Mouse (Mus musculus) bone marrow, adult 2 months (tissue): Measurements from ENCODE around the gene Erbb4. TPM values are rescaled to one million over a fixed set of nuclear protein-coding genes. Genes with fewer than 3 reads are reported as not detected.

Experiments
- H3K27ac ChIP-seq: fragments of 200-500 bp; 2 replicates; pipeline ENCODE4 v1.5.1; 2012; ENCODE audit warnings: low read depth, mild to moderate bottlenecking, control low read depth, inconsistent platforms, low read length; ENCODE audit not compliant: control insufficient read depth, poor library complexity, insufficient read depth
- H3K4me1 ChIP-seq: fragments of 200-500 bp; 2 replicates; pipeline ENCODE4 v1.6.1; 2011; ENCODE audit warnings: low read length; ENCODE audit not compliant: control insufficient read depth, insufficient read depth
- H3K4me3 ChIP-seq: fragments of 200-500 bp; replicated peaks from 2 replicates; pipeline ENCODE3; 2011; ENCODE audit warnings: mild to moderate bottlenecking, low read depth, low read length, control low read depth; ENCODE audit not compliant: control insufficient read depth
- CTCF ChIP-seq: fragments of 200-500 bp; IDR thresholded peaks from 2 replicates; pipeline ENCODE4 v1.5.1; 2011; ENCODE audit warnings: low read length, control low read depth; ENCODE audit not compliant: control insufficient read depth, insufficient read depth
- POLR2A ChIP-seq: fragments of 200-500 bp; IDR thresholded peaks from 2 replicates; pipeline ENCODE4 v1.6.1; 2011; ENCODE audit warnings: low read depth, mild to moderate bottlenecking, control low read depth, low read length, borderline replicate concordance; ENCODE audit not compliant: control insufficient read depth
- WGBS: fragments of 180-500 bp; shearing (Covaris S2); methylation state at CpG from one replicate; pipeline ENCODE4 v1.1.7; 2018; 5-methylcytosine and 5-hydroxymethylcytosine counted together
- polyA plus RNA-seq: library from polyadenylated mRNA; stranded (reverse); fragments of >200 nt; gene quantifications from 2 replicates; pipeline ENCODE4 v1.2.4, GENCODE M21; 2011; ENCODE audit warnings: low replicate concordance; ENCODE audit not compliant: missing spikeins, insufficient read depth, insufficient read length

Gene Erbb4
- polyA plus RNA-seq, 1 experiment = not detected

DNA sequence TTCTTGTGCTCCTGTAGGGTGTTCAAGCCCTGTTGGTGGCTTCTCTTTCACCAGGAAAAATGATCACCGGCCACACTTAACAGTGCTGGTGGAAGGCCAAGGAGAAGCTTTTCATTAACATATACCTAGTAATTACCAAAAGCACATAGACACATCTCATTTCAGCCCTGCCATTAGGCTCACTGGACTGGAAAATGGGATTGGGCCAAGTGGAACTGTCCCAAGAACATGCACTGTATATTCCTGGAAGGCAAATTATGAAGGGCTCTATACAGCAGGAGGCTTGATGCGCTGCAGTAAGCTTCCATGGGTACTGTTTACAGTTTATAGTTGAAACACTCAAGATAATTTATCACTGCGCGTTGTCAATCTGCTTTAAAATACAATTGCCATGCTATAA is 248.4 kb downstream of the Erbb4 start:
- 86% methylated on average over 4 of the region's 4 CpGs for WGBS
- H3K4me1 ChIP-seq = no peaks in the 10 kb centered on the region
- TF ChIP-seq POLR2A = no peak
- no peak for TF ChIP-seq CTCF
- H3K4me3 ChIP-seq = no peak overlapping the region
- no peak overlapping the region for H3K27ac ChIP-seq

DNA sequence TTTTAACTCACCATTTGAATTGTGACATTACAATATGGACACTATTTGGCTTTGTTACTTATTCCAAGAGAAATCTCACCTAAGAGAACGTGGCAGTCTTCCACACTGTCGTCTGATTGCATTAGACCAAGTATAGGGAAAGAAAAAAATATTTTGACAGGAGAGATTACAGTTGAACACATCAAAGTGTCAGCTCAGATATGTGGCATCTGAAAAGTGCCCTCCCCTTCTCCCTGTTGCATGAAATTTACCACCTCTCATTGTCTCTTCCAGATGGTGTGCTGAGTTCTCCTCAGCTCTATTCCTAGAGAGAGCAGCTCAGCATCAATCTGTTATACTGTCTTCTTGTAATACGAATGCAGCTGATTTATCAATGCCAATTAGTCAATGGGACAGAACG is 268.5 kb downstream of the Erbb4 start:
- H3K4me3 ChIP-seq = no peak overlapping the region
- TF ChIP-seq CTCF = no peak
- TF ChIP-seq POLR2A = no peak
- WGBS = 71% methylated on average over 4 of the region's 4 CpGs
- H3K4me1 ChIP-seq = no peaks in the 10 kb centered on the region
- H3K27ac ChIP-seq = no peak overlapping the region

DNA sequence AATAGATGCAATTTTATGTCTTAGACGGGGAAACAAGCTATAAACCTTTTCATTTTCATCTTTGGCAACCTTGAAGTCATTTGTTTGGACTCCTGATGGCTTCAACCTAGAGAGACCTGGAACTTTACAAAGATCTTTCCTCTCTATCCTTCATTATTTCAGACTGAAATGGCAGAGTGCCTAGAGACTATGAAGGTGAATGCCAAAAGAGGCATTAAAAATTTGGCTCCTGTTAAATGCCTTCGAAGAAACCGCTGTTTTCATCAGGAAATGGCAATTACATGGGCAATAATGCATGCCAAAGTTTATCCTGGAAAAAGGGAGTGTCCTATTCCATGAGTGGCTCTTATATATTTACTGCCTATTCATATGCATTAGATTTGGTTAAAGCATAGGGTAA is 273.2 kb downstream of the Erbb4 start:
- TF ChIP-seq CTCF (no peak), POLR2A (no peak)
- Histone ChIP-seq H3K4me3 (no peak overlapping the region), H3K4me1 (no peaks in the 10 kb centered on the region), H3K27ac (no peak overlapping the region)
- 58% methylated on average over 3 of the region's 3 CpGs for WGBS

DNA sequence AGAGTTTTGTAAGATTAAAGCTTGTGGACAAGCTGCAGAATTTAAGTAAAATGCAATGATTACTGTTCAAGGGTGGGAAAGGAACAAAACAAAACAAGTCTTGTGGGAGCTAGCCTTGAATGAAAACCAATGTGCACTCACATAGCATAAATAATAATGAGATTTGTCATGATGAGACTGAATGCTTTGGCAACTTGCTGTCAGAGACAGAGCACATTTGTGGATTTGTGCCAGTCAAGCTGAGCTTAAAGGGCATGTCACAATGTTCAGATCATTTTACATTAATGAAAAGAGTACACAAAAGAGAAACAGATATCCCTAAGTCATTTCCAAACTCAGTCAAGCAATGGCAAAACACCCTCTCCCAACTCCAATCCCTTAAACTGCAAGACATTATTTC is 275.8 kb downstream of the Erbb4 start:
- Histone ChIP-seq H3K4me3 (no peak overlapping the region), H3K4me1 (no peaks in the 10 kb centered on the region), H3K27ac (no peak overlapping the region)
- TF ChIP-seq POLR2A (no peak), CTCF (no peak)

DNA sequence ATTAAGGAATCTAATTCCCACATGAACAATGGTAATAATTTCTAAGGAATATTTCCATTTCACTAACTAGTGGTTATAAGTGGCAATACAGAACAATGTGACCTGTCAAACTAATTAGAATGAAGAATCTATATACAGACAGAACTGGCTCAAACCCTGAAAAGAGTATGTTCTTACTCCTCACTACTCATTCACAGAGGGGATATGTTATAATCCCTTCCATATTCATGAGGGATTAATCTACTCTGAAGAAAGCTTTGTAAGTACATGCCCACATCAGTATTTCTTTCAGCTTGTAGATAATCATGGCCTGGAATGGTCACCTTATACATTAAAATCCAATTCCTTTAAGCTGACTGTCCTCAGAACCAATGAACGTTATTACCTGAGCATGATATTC is 276.3 kb downstream of the Erbb4 start:
- Histone ChIP-seq H3K27ac (no peak overlapping the region), H3K4me1 (no peaks in the 10 kb centered on the region), H3K4me3 (no peak overlapping the region)
- WGBS = 75% methylated on average over 1 of the region's 1 CpGs
- TF ChIP-seq POLR2A (no peak), CTCF (no peak)

DNA sequence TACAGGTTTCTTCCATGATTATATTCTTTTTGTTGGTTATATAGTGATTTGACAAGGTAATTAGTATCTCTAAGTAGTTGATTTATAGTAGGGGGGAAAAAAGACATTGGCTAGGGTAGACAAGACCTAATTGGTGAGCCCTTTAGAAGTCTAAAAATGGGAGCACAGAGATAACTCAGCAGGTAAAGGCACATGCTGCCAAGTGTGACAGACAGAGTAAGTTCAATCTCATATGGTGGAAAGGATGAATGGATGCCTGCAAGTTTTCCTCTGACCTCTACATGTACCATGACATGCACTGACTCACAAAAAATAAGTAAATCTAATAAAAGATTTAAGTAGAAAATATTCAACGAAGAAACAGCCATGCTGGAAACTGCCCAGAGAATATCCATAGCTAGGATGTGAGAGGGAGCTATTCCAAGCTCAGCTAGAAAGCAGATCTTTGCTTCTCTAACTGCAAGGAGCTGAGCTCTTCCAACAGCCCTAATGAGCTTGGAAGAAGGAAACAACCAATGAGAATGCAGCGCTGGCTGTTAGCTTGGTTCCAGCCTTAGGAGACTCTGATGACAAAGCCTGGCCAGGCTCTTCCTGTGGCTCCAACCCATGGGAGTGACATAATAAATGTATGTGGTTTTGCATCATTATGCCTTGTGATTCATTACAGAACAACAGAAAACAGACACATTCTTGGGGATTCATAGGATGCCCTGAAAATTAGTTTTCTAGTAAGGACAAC is 277.2 kb downstream of the Erbb4 start:
- no peak overlapping the region for H3K27ac ChIP-seq
- TF ChIP-seq CTCF (no peak), POLR2A (no peak)
- H3K4me1 ChIP-seq = no peaks in the 10 kb centered on the region
- WGBS = 69% methylated on average over 2 of the region's 2 CpGs
- no peak overlapping the region for H3K4me3 ChIP-seq

DNA sequence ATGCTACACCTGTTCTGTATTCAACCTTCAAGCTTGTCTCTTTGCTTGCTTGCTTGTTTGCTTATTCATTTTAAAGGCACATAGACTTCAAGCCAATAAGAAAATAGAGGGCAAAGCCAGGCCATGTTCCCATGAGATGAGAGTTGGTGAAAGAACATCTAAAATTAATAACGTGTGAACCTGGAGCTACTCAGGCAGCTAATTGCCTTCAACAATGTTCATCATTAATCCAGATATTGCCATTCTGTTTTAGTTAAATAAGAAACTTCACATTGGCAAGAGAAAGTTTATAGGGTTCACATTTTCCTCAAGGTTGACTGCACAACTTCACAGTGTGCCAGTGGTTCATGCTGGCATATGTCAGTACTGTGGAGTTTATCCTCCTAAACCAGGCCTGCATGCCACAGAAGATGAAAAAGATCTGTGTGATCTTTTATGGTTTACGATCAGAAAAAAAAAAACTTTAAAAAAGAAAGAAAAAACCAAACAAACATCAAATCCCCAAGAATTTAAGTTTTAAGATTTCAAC is 284.7 kb downstream of the Erbb4 start:
- WGBS = 67% methylated on average over 2 of the region's 2 CpGs
- Histone ChIP-seq H3K4me3 (no peak overlapping the region), H3K27ac (no peak overlapping the region), H3K4me1 (no peaks in the 10 kb centered on the region)
- TF ChIP-seq POLR2A (no peak), CTCF (no peak)

DNA sequence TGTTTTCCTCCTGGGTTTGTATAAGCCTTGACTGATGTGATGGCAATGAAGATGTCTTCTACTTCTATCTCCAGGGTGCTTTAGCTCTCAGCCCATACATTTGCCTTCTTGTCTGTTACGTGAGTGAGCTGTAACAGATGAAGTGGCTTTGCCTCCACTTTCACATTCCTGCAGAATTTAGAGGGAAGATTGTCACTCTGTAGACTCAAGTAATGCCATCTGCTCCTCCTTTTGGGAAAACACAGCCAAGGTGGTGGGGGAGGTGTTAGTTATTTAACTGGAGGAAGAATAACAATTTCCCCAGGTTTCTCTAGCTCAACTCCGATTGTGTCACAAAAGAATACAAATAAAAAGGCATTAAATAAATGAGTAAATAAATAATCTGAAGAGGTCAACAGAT is 301.1 kb downstream of the Erbb4 start:
- WGBS = 75% methylated on average over 2 of the region's 2 CpGs
- Histone ChIP-seq H3K4me1 (no peaks in the 10 kb centered on the region), H3K27ac (no peak overlapping the region), H3K4me3 (no peak overlapping the region)
- no peak for TF ChIP-seq CTCF
- TF ChIP-seq POLR2A = no peak

DNA sequence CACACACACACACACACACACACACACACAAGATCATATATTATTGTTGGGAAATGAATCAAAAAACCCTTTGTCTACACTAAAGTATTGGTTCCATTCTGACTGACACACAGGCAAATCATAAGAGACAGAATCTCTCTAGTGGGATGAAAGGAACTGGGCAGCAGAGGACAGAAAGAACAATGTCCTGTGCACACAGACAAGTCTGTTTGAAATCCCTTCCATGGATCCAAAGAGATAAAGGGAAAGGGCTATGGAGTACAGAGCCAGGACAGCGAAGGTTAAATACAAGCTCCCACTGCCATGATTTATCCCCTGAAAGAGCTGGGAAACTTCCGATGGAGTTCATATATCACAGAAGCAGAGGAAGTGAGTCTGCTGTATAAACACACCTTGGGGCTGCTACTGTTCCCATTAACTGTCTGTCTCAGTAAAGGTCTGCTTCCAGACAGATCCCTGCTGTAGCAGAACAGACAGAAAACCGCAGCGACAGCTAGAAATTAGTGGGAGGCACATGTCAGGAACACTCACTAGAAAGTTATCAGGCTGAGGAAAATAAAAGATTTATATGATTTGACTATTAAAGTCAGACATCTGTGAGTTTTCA is 320.3 kb downstream of the Erbb4 start:
- Histone ChIP-seq H3K27ac (no peak overlapping the region), H3K4me1 (no peaks in the 10 kb centered on the region), H3K4me3 (no peak overlapping the region)
- TF ChIP-seq POLR2A (no peak), CTCF (no peak)
- 49% methylated on average over 4 of the region's 4 CpGs for WGBS

DNA sequence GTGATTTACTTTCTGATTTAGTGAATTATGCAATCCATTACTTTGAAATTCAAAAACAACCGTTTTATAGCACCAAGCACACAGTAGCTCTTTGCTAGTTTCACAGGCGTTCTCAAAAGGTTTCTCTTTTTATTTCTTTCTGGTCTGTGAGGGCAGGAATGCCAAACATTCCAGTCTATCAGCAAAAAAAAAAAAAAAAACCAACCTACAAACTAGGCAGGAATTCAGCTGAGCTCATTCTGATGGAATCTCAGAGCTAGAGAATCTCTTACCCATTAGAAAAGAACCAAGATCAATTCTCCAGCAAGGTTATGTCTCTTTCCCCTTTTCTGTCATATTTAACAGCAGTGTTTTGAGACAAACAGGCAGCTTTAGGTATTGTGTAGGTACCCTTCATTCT is 327.2 kb downstream of the Erbb4 start:
- Histone ChIP-seq H3K4me1 (no peaks in the 10 kb centered on the region), H3K27ac (no peak overlapping the region), H3K4me3 (no peak overlapping the region)
- TF ChIP-seq CTCF (no peak), POLR2A (no peak)
- WGBS = 48% methylated on average over 2 of the region's 2 CpGs
